Mouse (Mus musculus): ENCODE data around the gene Bloc1s4.

GRCm38 (mm10) chr5:36747794-36748535 lies 485 bp downstream of the Bloc1s4 start:
- no peak for TF ChIP-seq MYOD1 (IDR thresholded peaks at IDR 0.05; ENCODE audit: control insufficient read depth, insufficient read length, low read depth)
- no peak for TF ChIP-seq CTCF (IDR thresholded peaks at IDR 0.05; ENCODE audit: control insufficient read depth, insufficient read depth, insufficient read length)
